Mouse (Mus musculus) kidney, embryonic 16.5 days (tissue): ENCODE results near the gene Sez6l2. TPM values are rescaled to one million over a fixed set of nuclear protein-coding genes. Genes with fewer than 3 reads are reported as not detected.

Experiments
- ATAC-seq: fragments of 200-750 bp; cut with Nextera tagmentation; 2 replicates; pipeline ENCODE4 v1.8.0; 2017; ENCODE audit warnings: moderate TSS enrichment; ENCODE audit not compliant: low FRiP score, low TSS enrichment
- H3K27ac ChIP-seq: fragments of 300-500 bp; sonication (generic); 2 replicates; pipeline ENCODE4 v1.5.1; 2014; ENCODE audit warnings: low read length
- H3K27me3 ChIP-seq: fragments of 300-500 bp; sonication (generic); 2 replicates; pipeline ENCODE4 v1.6.1; 2014; ENCODE audit warnings: low read length, control low read depth, mixed read lengths; ENCODE audit not compliant: insufficient read depth
- H3K36me3 ChIP-seq: fragments of 300-500 bp; sonication (generic); 2 replicates; pipeline ENCODE4 v1.6.1; 2014; ENCODE audit warnings: low read length, control low read depth, mixed read lengths; ENCODE audit not compliant: insufficient read depth
- H3K4me1 ChIP-seq: fragments of 300-500 bp; sonication (generic); 2 replicates; pipeline ENCODE4 v1.6.1; 2014; ENCODE audit warnings: low read length, control low read depth, mixed read lengths; ENCODE audit not compliant: insufficient read depth
- H3K4me2 ChIP-seq: fragments of 300-500 bp; sonication (generic); replicated peaks from 2 replicates; pipeline ENCODE4 v1.6.1; 2014; ENCODE audit warnings: low read depth, low read length
- H3K4me3 ChIP-seq: fragments of 300-500 bp; sonication (generic); 2 replicates; pipeline ENCODE4 v1.5.1; 2014; ENCODE audit warnings: mild to moderate bottlenecking, low read length
- H3K9ac ChIP-seq: fragments of 300-500 bp; sonication (generic); replicated peaks from 2 replicates; pipeline ENCODE4 v1.6.1; 2014; ENCODE audit warnings: low read length
- H3K9me3 ChIP-seq: fragments of 300-500 bp; sonication (generic); 2 replicates; pipeline ENCODE4 v1.6.1; 2016; ENCODE audit warnings: low read length, control low read depth
- WGBS: fragments of 180-500 bp; shearing (Covaris S2); extraction: QIAGEN DNeasy Blood & Tissue Kit; methylation state at CpG from one replicate; pipeline ENCODE4 v1.1.7; 2014; 5-methylcytosine and 5-hydroxymethylcytosine counted together
- polyA plus RNA-seq: library from polyadenylated mRNA; unstranded; fragments of >200 nt; fragmentation: Nextera tagmentation; extraction: Ambion mirVana; gene quantifications from 2 replicates; pipeline ENCODE4 v1.2.1, GENCODE M21; 2015

Gene Sez6l2
- polyA plus RNA-seq, 1 experiment from 2014 or later, result 1.6 TPM

DNA sequence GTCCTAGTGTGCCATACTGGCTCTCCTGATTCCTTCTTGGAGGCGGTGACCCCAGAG, 25.4 kb downstream of the Sez6l2 start, which contains the start of gene Cdipt:
TSS of gene Cdipt (plus strand) at position 22 of the 57 bp plus-strand sequence.
- H3K36me3 ChIP-seq, result peaks cover 24% of the 10 kb centered on the region
- peaks cover 6% of the 10 kb centered on the region for H3K4me1 ChIP-seq
- peak within 1 kb of the TSS; percentile 98 for H3K27ac ChIP-seq
- no peaks in the 10 kb centered on the region for H3K9me3 ChIP-seq
- ATAC-seq, result no peak
- H3K9ac ChIP-seq, result peak within 1 kb of the TSS; percentile 98
- H3K27me3 ChIP-seq, result no peaks in the 10 kb centered on the region
- peak within 1 kb of the TSS; percentile 99 for H3K4me3 ChIP-seq
- 10% methylated on average over 1 of the region's 1 CpGs for WGBS
- peak within 1 kb of the TSS; percentile 82 for H3K4me2 ChIP-seq

DNA sequence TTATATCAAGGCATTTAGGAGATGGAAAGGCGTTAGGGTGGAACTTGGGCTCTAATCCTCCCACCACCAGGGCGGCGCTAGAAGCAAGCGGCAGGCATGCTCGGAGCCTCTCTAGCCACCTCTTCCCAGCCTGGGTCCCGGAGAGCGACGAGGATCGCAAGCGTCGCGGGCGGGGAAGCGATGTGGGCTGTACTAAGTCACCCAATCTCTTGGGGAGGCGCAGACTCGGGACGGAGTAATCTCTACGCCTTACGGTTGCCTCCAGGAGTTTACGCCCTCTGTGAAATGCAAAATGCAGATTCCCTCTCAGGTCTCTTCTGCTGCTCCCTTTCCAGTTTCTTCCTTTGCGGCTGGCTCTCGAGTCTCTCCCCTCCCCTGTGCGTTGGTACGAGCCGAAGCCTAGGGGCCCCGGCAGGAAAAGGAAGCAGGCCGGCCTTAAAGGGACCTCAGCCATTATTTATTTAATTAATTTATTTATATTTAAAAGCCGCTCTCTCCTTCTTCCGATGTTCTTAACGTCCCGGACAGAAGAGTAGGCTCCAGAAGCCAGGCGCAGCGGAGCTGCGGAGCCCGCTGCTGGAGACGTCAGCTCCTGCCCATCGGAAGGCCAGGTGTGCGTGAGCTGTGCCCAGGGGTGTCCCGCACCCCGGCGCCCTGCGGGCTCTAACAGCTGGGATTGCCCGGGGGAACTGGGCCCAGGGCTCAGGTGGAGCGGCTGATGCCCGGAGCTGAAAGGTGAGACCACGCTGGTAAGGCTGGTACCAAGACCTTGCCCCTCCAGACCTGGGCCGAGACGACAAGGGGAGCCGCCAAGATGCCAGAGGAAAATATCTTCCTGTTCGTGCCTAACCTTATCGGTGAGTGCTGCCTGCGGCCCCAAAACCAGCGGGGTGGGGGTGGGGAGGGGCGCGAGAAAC, 25.8 kb downstream of the Sez6l2 start, which contains the start of gene Cdiptos:
TSS of gene Cdiptos (minus strand) at position 149 of the 917 bp plus-strand sequence.
- Histone ChIP-seq H3K9me3 (no peaks in the 10 kb centered on the region), H3K4me2 (peak within 1 kb of the TSS; percentile 82), H3K4me1 (peaks cover 6% of the 10 kb centered on the region), H3K4me3 (peak within 1 kb of the TSS; percentile 99), H3K27me3 (no peaks in the 10 kb centered on the region), H3K27ac (peak within 1 kb of the TSS; percentile 98), H3K36me3 (peaks cover 26% of the 10 kb centered on the region), H3K9ac (peak within 1 kb of the TSS; percentile 98)
- WGBS, result under 1% methylated on average over 54 of the region's 55 CpGs
- peak; percentile 97 for ATAC-seq

DNA sequence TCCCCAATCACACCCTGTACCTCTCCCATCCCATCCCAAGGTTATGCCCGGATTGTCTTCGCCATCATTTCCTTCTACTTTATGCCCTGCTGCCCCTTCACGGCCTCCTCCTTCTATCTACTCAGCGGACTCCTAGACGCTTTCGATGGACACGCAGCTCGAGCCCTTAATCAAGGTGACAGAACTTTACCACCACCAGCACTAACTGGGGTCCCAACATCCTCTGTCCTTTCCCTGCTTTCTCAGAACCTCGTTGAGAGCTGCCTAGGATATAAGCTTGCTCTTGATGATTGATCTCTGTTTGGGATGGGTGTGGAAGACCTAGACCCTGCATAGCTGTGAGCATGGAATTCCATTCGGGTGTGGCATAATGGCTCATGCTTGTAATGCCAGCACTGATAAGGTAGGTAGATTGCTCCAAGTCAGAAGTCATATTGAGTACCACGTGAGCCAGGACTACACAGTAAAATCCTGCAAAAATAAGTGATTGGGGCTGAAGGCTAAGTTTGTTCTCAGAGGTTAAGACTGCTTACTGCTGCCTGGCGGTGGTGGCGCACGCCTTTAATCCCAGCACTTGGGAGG, 26.6 kb downstream of the Sez6l2 start:
- Histone ChIP-seq H3K27me3 (no peaks in the 10 kb centered on the region), H3K4me1 (peaks cover 6% of the 10 kb centered on the region), H3K9ac (peak overlapping the region; percentile 98), H3K4me3 (peak overlapping the region; percentile 99), H3K9me3 (no peaks in the 10 kb centered on the region), H3K27ac (peak overlapping the region; percentile 98), H3K4me2 (peak overlapping the region; percentile 82), H3K36me3 (peaks cover 30% of the 10 kb centered on the region)
- WGBS, result 26% methylated on average over 14 of the region's 14 CpGs
- no peak for ATAC-seq

DNA sequence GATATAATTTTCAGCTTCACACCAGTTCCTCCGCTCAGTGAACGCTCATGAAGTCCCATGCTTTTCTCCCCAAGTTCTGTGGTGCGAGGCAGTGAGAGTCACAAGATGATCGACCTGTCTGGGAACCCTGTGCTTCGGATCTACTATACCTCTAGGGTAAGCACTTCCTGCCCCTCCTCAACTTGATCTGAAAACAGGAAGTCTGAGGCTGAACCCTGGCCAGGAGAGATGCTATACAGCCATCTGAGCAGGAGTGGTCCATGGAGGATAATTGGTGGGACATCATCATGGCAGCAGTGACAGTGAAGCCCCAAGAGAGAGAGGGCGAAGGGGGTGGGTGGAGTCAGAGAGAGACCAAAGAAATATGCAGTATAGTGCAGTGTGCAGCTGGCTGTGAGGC, 28.5 kb downstream of the Sez6l2 start:
- no peak overlapping the region for H3K4me3 ChIP-seq
- 82% methylated on average over 6 of the region's 6 CpGs for WGBS
- H3K27ac ChIP-seq, result no peak overlapping the region
- no peak for ATAC-seq
- peaks cover 30% of the 10 kb centered on the region for H3K36me3 ChIP-seq
- no peaks in the 10 kb centered on the region for H3K9me3 ChIP-seq
- H3K4me2 ChIP-seq, result no peak overlapping the region
- H3K27me3 ChIP-seq, result no peaks in the 10 kb centered on the region
- H3K4me1 ChIP-seq, result peaks cover 6% of the 10 kb centered on the region
- no peak overlapping the region for H3K9ac ChIP-seq

DNA sequence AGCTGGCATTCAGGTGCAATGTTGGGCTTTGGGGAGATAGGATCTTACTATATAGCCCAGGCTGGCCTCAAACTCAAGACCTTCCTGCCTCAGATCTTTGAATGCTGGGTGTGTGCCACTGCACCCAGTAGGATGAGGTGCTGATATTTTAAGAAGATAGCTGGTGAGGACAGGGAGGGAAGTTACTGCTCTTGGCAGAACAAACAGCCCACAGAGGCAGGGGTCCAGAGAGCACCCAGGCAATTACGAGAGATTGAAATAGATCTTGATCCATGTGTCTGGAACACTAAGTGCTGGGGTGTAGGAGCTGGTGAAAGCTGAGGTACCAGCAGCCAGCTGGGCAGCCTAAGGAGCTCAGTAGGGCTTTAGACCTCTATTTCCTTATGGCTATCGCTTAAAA, 31.2 kb downstream of the Sez6l2 start:
- no peak overlapping the region for H3K4me3 ChIP-seq
- no peaks in the 10 kb centered on the region for H3K9me3 ChIP-seq
- no peak overlapping the region for H3K27ac ChIP-seq
- 83% methylated on average over 2 of the region's 2 CpGs for WGBS
- no peak overlapping the region for H3K4me2 ChIP-seq
- H3K4me1 ChIP-seq, result peaks cover 3% of the 10 kb centered on the region; the same call in 1 of the 2 replicates
- H3K9ac ChIP-seq, result no peak overlapping the region
- ATAC-seq, result no peak
- no peaks in the 10 kb centered on the region for H3K27me3 ChIP-seq
- H3K36me3 ChIP-seq, result peaks cover 30% of the 10 kb centered on the region

DNA sequence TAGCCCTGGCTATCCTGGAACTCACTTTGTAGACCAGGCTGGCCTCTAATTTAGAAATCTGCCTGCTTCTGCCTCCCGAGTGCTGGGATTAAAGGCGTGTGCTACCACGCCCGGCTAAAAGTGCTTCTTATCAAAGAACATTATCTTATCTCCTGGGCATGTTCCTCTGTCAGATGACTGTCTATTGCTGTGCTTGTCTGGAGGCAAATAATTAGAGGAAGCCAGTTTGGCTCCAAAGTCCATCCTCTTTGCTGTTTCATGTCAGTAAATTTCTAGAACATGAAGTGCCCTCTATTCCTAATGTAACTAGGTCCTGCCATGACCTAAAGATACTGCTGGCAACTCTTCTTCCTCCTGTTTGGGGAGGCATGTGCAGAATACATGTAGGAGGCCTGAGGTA, 31.7 kb downstream of the Sez6l2 start:
- H3K36me3 ChIP-seq, result peaks cover 30% of the 10 kb centered on the region
- 91% methylated on average over 4 of the region's 4 CpGs for WGBS
- no peak overlapping the region for H3K4me3 ChIP-seq
- H3K4me2 ChIP-seq, result no peak overlapping the region
- H3K9ac ChIP-seq, result no peak overlapping the region
- ATAC-seq, result no peak
- no peaks in the 10 kb centered on the region for H3K27me3 ChIP-seq
- H3K9me3 ChIP-seq, result no peaks in the 10 kb centered on the region
- peaks cover under 1% of the 10 kb centered on the region; the same call in 1 of the 2 replicates for H3K4me1 ChIP-seq
- H3K27ac ChIP-seq, result no peak overlapping the region

DNA sequence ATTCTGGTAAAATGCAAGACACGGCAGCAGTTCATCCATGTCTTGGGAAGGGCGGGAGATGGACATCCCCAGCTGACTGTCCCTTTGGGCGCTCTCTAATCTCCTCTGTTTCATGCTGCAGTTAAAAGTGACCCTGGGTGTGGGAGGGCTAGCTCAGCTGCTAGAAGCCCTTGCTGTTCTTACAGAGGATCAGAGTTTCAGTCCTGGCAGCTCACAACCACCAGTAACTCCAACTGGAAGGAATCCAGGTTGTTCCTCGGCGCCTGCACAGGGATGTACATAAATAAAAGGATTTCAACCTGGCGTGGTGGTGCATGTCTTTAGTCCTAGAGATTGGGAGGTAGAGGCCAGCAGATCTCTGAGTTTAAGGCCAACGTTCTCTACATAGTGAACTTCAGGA, 32.8 kb downstream of the Sez6l2 start:
- peaks cover 27% of the 10 kb centered on the region for H3K36me3 ChIP-seq
- no peaks in the 10 kb centered on the region for H3K9me3 ChIP-seq
- H3K9ac ChIP-seq, result no peak overlapping the region
- no peaks in the 10 kb centered on the region for H3K4me1 ChIP-seq
- H3K4me2 ChIP-seq, result no peak overlapping the region
- WGBS, result 68% methylated on average over 7 of the region's 7 CpGs
- no peak overlapping the region for H3K4me3 ChIP-seq
- no peak for ATAC-seq
- H3K27me3 ChIP-seq, result no peaks in the 10 kb centered on the region
- H3K27ac ChIP-seq, result no peak overlapping the region

DNA sequence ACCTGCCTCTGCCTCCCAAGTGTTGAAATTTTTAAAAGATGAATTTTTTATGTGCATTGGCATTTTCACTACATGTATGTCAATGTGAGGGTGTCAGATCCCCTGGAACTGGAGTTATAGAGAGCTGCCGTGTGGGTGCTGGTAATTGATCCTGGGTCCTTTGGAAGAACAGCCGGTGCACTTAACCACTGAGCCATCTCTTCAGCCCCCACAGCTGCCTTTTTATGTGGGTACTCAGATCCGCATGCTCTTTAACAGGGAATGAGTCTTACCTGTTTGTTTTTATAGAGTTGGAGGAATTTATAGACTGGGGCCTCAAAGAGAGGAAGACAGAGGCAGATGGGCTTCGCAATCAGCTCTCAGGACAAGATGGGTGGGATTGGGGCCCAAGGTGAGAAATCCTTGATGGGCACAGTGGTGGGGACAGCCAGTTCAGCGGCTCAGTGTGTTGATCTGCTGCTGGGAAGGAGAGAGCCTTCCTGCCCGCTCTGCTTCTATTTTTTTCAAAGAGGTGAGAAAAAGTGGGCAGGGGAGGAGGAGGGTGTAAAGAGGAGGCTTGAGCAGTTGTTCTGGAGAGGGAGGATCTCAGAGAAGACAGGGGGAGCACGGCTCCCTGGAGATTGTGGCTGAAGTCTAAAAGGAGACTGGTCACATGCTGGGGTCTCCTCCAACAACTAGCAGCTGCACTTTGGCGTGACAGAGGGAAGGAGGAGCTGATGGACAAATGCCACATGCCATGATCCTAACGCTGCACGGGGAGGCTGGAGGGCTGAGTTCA, 34.5 kb downstream of the Sez6l2 start:
- WGBS, result 26% methylated on average over 10 of the region's 10 CpGs
- Histone ChIP-seq H3K27me3 (no peaks in the 10 kb centered on the region), H3K9ac (no peak overlapping the region), H3K4me3 (no peak overlapping the region), H3K36me3 (peaks cover 10% of the 10 kb centered on the region; the same call in 1 of the 2 replicates), H3K27ac (no peak overlapping the region), H3K9me3 (no peaks in the 10 kb centered on the region), H3K4me2 (no peak overlapping the region), H3K4me1 (no peaks in the 10 kb centered on the region)
- ATAC-seq, result no peak

DNA sequence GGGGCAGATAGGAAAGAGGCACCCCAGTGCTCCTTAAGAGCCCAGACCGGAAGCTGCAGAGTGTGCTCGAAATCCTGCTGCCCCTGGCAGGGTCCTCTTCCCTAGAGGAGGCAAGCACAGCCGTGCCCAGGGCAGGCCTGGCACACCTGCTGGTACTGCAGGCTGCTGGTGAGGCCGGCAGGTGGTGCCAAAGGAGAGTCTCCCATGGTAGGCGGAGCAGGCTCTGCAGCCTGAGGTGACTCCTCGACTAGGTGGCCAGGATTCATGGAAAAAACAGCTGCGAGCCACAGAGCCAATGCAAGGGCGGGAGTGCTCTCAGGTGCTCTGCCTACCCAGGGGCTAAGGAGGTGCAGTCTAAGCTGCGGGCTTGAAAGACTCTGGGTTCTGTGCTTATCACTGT, 36.0 kb downstream of the Sez6l2 start:
- Histone ChIP-seq H3K9ac (no peak overlapping the region), H3K9me3 (no peaks in the 10 kb centered on the region), H3K4me3 (no peak overlapping the region), H3K36me3 (peaks cover 2% of the 10 kb centered on the region; the same call in 1 of the 2 replicates), H3K4me2 (no peak overlapping the region), H3K27me3 (no peaks in the 10 kb centered on the region), H3K27ac (no peak overlapping the region), H3K4me1 (no peaks in the 10 kb centered on the region)
- peak; percentile 62 for ATAC-seq
- WGBS, result 45% methylated on average over 9 of the region's 9 CpGs

DNA sequence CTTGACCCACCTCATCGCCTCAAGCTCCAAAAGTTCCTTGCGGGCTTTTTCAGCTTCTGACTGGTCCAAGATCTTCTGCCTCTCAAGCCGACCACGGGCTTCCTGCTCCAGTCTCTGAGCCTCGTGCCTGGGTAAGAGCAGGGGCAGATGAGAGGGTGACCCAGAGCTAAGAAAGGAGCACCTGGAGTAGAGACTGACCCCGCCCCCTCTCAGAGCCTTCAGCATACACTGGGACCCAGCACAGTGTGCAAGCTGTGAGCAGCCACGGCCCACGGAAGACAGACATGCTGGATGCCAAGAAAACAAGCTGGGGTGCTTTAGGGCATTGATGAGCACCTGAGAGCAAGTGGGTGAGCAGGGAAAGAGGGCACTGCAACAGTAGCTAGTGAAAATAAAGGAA, 38.5 kb downstream of the Sez6l2 start:
- Histone ChIP-seq H3K27ac (no peak overlapping the region), H3K27me3 (no peaks in the 10 kb centered on the region), H3K9me3 (no peaks in the 10 kb centered on the region), H3K36me3 (no peaks in the 10 kb centered on the region), H3K9ac (no peak overlapping the region), H3K4me2 (no peak overlapping the region), H3K4me3 (no peak overlapping the region), H3K4me1 (no peaks in the 10 kb centered on the region)
- WGBS, result 74% methylated on average over 8 of the region's 8 CpGs
- no peak for ATAC-seq
